Mouse (Mus musculus) lung, embryonic 14.5 days (tissue): Measurements from ENCODE around the gene Lrp1. TPM values are rescaled to one million over a fixed set of nuclear protein-coding genes. Genes with fewer than 3 reads are reported as not detected.

Source experiments
- ATAC-seq: fragments of 200-750 bp; cut with Nextera tagmentation; 2 replicates; pipeline ENCODE4 v1.8.0; 2017; ENCODE audit warnings: mild to moderate bottlenecking, moderate TSS enrichment, moderate library complexity; ENCODE audit not compliant: insufficient read depth
- DNase-seq: peaks from one replicate; pipeline ENCODE4 v3.0.0-alpha.2; 2015
- H3K27ac ChIP-seq: fragments of 300-500 bp; sonication (generic); 2 replicates; pipeline ENCODE4 v1.5.1; 2014; ENCODE audit warnings: low read depth, mild to moderate bottlenecking, moderate library complexity
- H3K27me3 ChIP-seq: fragments of 300-500 bp; sonication (generic); 2 replicates; pipeline ENCODE4 v1.6.1; 2014; ENCODE audit warnings: low read length, control low read depth; ENCODE audit not compliant: insufficient read depth
- H3K36me3 ChIP-seq: fragments of 300-500 bp; sonication (generic); 2 replicates; pipeline ENCODE4 v1.6.1; 2014; ENCODE audit warnings: control low read depth; ENCODE audit not compliant: insufficient read depth
- H3K4me1 ChIP-seq: fragments of 300-500 bp; sonication (generic); 2 replicates; pipeline ENCODE4 v1.6.1; 2014; ENCODE audit warnings: antibody characterized with exemption, control low read depth; ENCODE audit not compliant: insufficient read depth
- H3K4me2 ChIP-seq: fragments of 300-500 bp; sonication (generic); 2 replicates; pipeline ENCODE4 v1.6.1; 2014; ENCODE audit warnings: mild to moderate bottlenecking
- H3K4me3 ChIP-seq: fragments of 300-500 bp; sonication (generic); 2 replicates; pipeline ENCODE4 v1.5.1; 2014; ENCODE audit warnings: low read depth, low read length
- H3K9ac ChIP-seq: fragments of 300-500 bp; sonication (generic); 2 replicates; pipeline ENCODE4 v1.6.1; 2014
- H3K9me3 ChIP-seq: fragments of 300-500 bp; sonication (generic); 2 replicates; pipeline ENCODE4 v1.6.1; 2016; ENCODE audit warnings: low read depth, low read length, control low read depth
- CTCF ChIP-seq: IDR thresholded peaks from 2 replicates; pipeline ENCODE4 v1.5.1; 2016; ENCODE audit warnings: antibody characterized with exemption, low read depth
- WGBS: fragments of 180-500 bp; shearing (Covaris S2); extraction: QIAGEN DNeasy Blood & Tissue Kit; methylation state at CpG from one replicate; pipeline ENCODE4 v1.1.7; 2014; 5-methylcytosine and 5-hydroxymethylcytosine counted together
- polyA plus RNA-seq: library from polyadenylated mRNA; unstranded; fragments of >200 nt; fragmentation: Nextera tagmentation; extraction: Ambion mirVana; gene quantifications from 2 replicates; pipeline ENCODE4 v1.2.1, GENCODE M21; 2014

The Lrp1 gene
- polyA plus RNA-seq, 1 experiment from 2014 or later = 68.7 TPM

GRCm38 (mm10) chr10:127500042-127500441 lies 120.9 kb downstream of the Lrp1 start:
- 81% methylated on average over 4 of the region's 4 CpGs for WGBS
- peaks cover 51% of the 10 kb centered on the region for H3K36me3 ChIP-seq
- no peak for ATAC-seq
- H3K27ac ChIP-seq = no peak overlapping the region
- H3K4me3 ChIP-seq = no peak overlapping the region
- TF ChIP-seq CTCF = no peak
- DNase-seq = no peak
- no peaks in the 10 kb centered on the region for H3K9me3 ChIP-seq
- H3K27me3 ChIP-seq = no peaks in the 10 kb centered on the region
- no peak overlapping the region for H3K9ac ChIP-seq
- no peak overlapping the region for H3K4me2 ChIP-seq
- no peaks in the 10 kb centered on the region for H3K4me1 ChIP-seq

- H3K36me3 ChIP-seq = peaks cover 56% of the 10 kb centered on the region
- whole genome bisulfite sequencing = 83% methylated on average over 5 of the region's 5 CpGs
These were observed 121.4 kb downstream of the Lrp1 start for GRCm38 (mm10) chr10:127499516-127499915.

GRCm38 (mm10) chr10:127496156-127496555 lies 124.8 kb downstream of the Lrp1 start:
- 87% methylated on average over 3 of the region's 3 CpGs for WGBS
- H3K4me1 ChIP-seq = no peaks in the 10 kb centered on the region
- H3K9ac ChIP-seq = no peak overlapping the region
- H3K4me3 ChIP-seq = no peak overlapping the region
- no peak for DNase-seq
- H3K27ac ChIP-seq = no peak overlapping the region
- H3K9me3 ChIP-seq = no peaks in the 10 kb centered on the region
- no peaks in the 10 kb centered on the region for H3K27me3 ChIP-seq
- no peak for ATAC-seq
- peaks cover 81% of the 10 kb centered on the region for H3K36me3 ChIP-seq
- H3K4me2 ChIP-seq = no peak overlapping the region
- no peak for TF ChIP-seq CTCF

More at GRCm38 (mm10) chr10:127499516-127499915, 121.4 kb downstream of the Lrp1 start:
- H3K9me3 ChIP-seq = no peaks in the 10 kb centered on the region
- H3K27me3 ChIP-seq = no peaks in the 10 kb centered on the region
- no peak overlapping the region for H3K4me3 ChIP-seq
- H3K9ac ChIP-seq = no peak overlapping the region
- no peaks in the 10 kb centered on the region for H3K4me1 ChIP-seq
- ATAC-seq (no peak), DNase-seq (no peak)
- H3K27ac ChIP-seq = no peak overlapping the region
- H3K4me2 ChIP-seq = no peak overlapping the region
- TF ChIP-seq CTCF = no peak

- Histone ChIP-seq H3K9me3 (no peaks in the 10 kb centered on the region), H3K36me3 (peaks cover 83% of the 10 kb centered on the region), H3K4me1 (no peaks in the 10 kb centered on the region), H3K27me3 (no peaks in the 10 kb centered on the region), H3K4me2 (no peak overlapping the region), H3K9ac (no peak overlapping the region), H3K4me3 (no peak overlapping the region), H3K27ac (no peak overlapping the region)
- 76% methylated on average over 3 of the region's 3 CpGs for WGBS
- no peak for DNase-seq
- ATAC-seq = no peak
- no peak for TF ChIP-seq CTCF
These were observed 128.8 kb downstream of the Lrp1 start for GRCm38 (mm10) chr10:127492118-127492517.

- Histone ChIP-seq H3K9ac (no peak overlapping the region), H3K27ac (no peak overlapping the region), H3K36me3 (peaks cover 75% of the 10 kb centered on the region), H3K9me3 (no peaks in the 10 kb centered on the region), H3K4me1 (no peaks in the 10 kb centered on the region), H3K4me2 (no peak overlapping the region), H3K27me3 (no peaks in the 10 kb centered on the region), H3K4me3 (no peak overlapping the region)
- DNase-seq = no peak
- TF ChIP-seq CTCF = no peak
- no peak for ATAC-seq
- 78% methylated on average over 8 of the region's 8 CpGs for WGBS
These were observed 129.8 kb downstream of the Lrp1 start for GRCm38 (mm10) chr10:127491128-127491512.

- Histone ChIP-seq H3K4me3 (no peak overlapping the region), H3K27me3 (no peaks in the 10 kb centered on the region), H3K9ac (no peak overlapping the region), H3K27ac (no peak overlapping the region), H3K4me1 (no peaks in the 10 kb centered on the region), H3K4me2 (no peak overlapping the region), H3K36me3 (peaks cover 74% of the 10 kb centered on the region), H3K9me3 (no peaks in the 10 kb centered on the region)
- no peak for TF ChIP-seq CTCF
- WGBS = 85% methylated on average over 18 of the region's 18 CpGs
- ATAC-seq = no peak
- DNase-seq = no peak
These were observed 130.5 kb downstream of the Lrp1 start for GRCm38 (mm10) chr10:127490160-127491127.

- Histone ChIP-seq H3K27ac (no peak overlapping the region), H3K9me3 (no peaks in the 10 kb centered on the region), H3K9ac (no peak overlapping the region), H3K4me1 (no peaks in the 10 kb centered on the region), H3K4me3 (no peak overlapping the region), H3K4me2 (no peak overlapping the region), H3K27me3 (no peaks in the 10 kb centered on the region), H3K36me3 (peaks cover 75% of the 10 kb centered on the region)
- DNase-seq (no peak), ATAC-seq (no peak)
- 89% methylated on average over 7 of the region's 7 CpGs for WGBS
- no peak for TF ChIP-seq CTCF
These were observed 132.1 kb downstream of the Lrp1 start for GRCm38 (mm10) chr10:127488856-127489255.

Other genes starting within 250 kb of the Lrp1 start
- 31.9 and 33.8 TPM in 2 replicates for gene R3hdm2, start 240.8 kb downstream of the Lrp1 start, polyA plus RNA-seq
- 0.12 TPM in 1 of 2 replicates, not detected in the other for gene Stac3, start 119.5 kb downstream of the Lrp1 start, polyA plus RNA-seq
- 36.4 and 44.9 TPM in 2 replicates for gene Ndufa4l2, start 106.2 kb downstream of the Lrp1 start, polyA plus RNA-seq
- 99.6 and 101 TPM in 2 replicates for gene Shmt2, start 98.7 kb downstream of the Lrp1 start, polyA plus RNA-seq
- gene Nxph4, start 86.6 kb downstream of the Lrp1 start, polyA plus RNA-seq = 0.14 and 0.22 TPM in 2 replicates
- 27.8 and 28.1 TPM in 2 replicates for gene Stat6, start 21.8 kb upstream of the Lrp1 start, polyA plus RNA-seq
- 11.2 and 13.2 TPM in 2 replicates for gene Nemp1, start 45.8 kb upstream of the Lrp1 start, polyA plus RNA-seq
- 11.6 and 13.5 TPM in 2 replicates for gene Nab2, start 47.4 kb upstream of the Lrp1 start, polyA plus RNA-seq
- gene Myo1a, start 84.0 kb upstream of the Lrp1 start, polyA plus RNA-seq = 0.23 and 0.28 TPM in 2 replicates
- not detected in 2 replicates for gene Tac2, start 103.3 kb upstream of the Lrp1 start, polyA plus RNA-seq
- 4.2 and 4.4 TPM in 2 replicates for gene Zbtb39, start 118.4 kb upstream of the Lrp1 start, polyA plus RNA-seq
- gene Gpr182, start 130.6 kb upstream of the Lrp1 start, polyA plus RNA-seq = 2.6 and 3.2 TPM in 2 replicates
- gene Rdh1, start 138.6 kb upstream of the Lrp1 start, polyA plus RNA-seq = 0.04 TPM in 1 of 2 replicates, not detected in the other
- gene Rdh16f1, start 138.6 kb upstream of the Lrp1 start, polyA plus RNA-seq = not detected in 2 replicates
- 0.34 TPM in 1 of 2 replicates, not detected in the other for gene Rdh9, start 155.2 kb upstream of the Lrp1 start, polyA plus RNA-seq
- gene Rdh16, start 180.0 kb upstream of the Lrp1 start, polyA plus RNA-seq = not detected in 2 replicates
- gene Rdh19, start 228.8 kb upstream of the Lrp1 start, polyA plus RNA-seq = not detected in 2 replicates
- gene Rdh16f2, start 245.3 kb upstream of the Lrp1 start, polyA plus RNA-seq = not detected in 2 replicates